Mouse (Mus musculus): Measurements from ENCODE around the gene Glul. TPM values are rescaled to one million over a fixed set of nuclear protein-coding genes. Genes with fewer than 3 reads are reported as not detected.
"Not testable (repeated sequence)": the region's sequence is repeated elsewhere in the genome, so short reads cannot be mapped to it uniquely, and the experiment has no call there.

Glul gene
- total RNA-seq (2017): 78.8 to 92.8 TPM (median 85.8 TPM) in 3 replicates

GRCm38 (mm10) chr1:153899731-153900380, at the start of gene Glul, which contains the start of gene Teddm2:
TSS of gene Glul (plus strand) at chr1:153899944.
TSS of gene Teddm2 (minus strand) at chr1:153900228.
- ATAC-seq (replicated peaks; ENCODE audit: insufficient number of reproducible peaks, low FRiP score, low TSS enrichment, poor library complexity, severe bottlenecking): peak; percentile 89

GRCm38 (mm10) chr1:153852696-153853095, 47.0 kb upstream of the Glul start:
- ATAC-seq (replicated peaks; ENCODE audit: insufficient number of reproducible peaks, low FRiP score, low TSS enrichment, poor library complexity, severe bottlenecking): not testable (repeated sequence)

- ATAC-seq (replicated peaks; ENCODE audit: insufficient number of reproducible peaks, low FRiP score, low TSS enrichment, poor library complexity, severe bottlenecking): no peak
Observed at GRCm38 (mm10) chr1:153855946-153856345, 43.8 kb upstream of the Glul start.

- no peak for ATAC-seq (replicated peaks; ENCODE audit: insufficient number of reproducible peaks, low FRiP score, low TSS enrichment, poor library complexity, severe bottlenecking)
Observed at GRCm38 (mm10) chr1:153874045-153874444, 25.7 kb upstream of the Glul start, which contains the start of gene Teddm1b. TSS of gene Teddm1b (plus strand) at chr1:153874345.

GRCm38 (mm10) chr1:153880391-153880790, 19.4 kb upstream of the Glul start:
- ATAC-seq (replicated peaks; ENCODE audit: insufficient number of reproducible peaks, low FRiP score, low TSS enrichment, poor library complexity, severe bottlenecking): not testable (repeated sequence)

- ATAC-seq (replicated peaks; ENCODE audit: insufficient number of reproducible peaks, low FRiP score, low TSS enrichment, poor library complexity, severe bottlenecking): no peak
Observed at GRCm38 (mm10) chr1:153886024-153886633, 13.6 kb upstream of the Glul start.

GRCm38 (mm10) chr1:153890121-153890520, 9.6 kb upstream of the Glul start:
- ATAC-seq (replicated peaks; ENCODE audit: insufficient number of reproducible peaks, low FRiP score, low TSS enrichment, poor library complexity, severe bottlenecking): no peak

- ATAC-seq (replicated peaks; ENCODE audit: insufficient number of reproducible peaks, low FRiP score, low TSS enrichment, poor library complexity, severe bottlenecking): no peak
Observed at GRCm38 (mm10) chr1:153891442-153891841, 8.3 kb upstream of the Glul start, which contains the start of gene Teddm1a. TSS of gene Teddm1a (plus strand) at chr1:153891742.

GRCm38 (mm10) chr1:153893746-153894145, 6.0 kb upstream of the Glul start:
- no peak for ATAC-seq (replicated peaks; ENCODE audit: insufficient number of reproducible peaks, low FRiP score, low TSS enrichment, poor library complexity, severe bottlenecking)

GRCm38 (mm10) chr1:153894201-153894893, 5.4 kb upstream of the Glul start:
- ATAC-seq (replicated peaks; ENCODE audit: insufficient number of reproducible peaks, low FRiP score, low TSS enrichment, poor library complexity, severe bottlenecking): no peak

- ATAC-seq (replicated peaks; ENCODE audit: insufficient number of reproducible peaks, low FRiP score, low TSS enrichment, poor library complexity, severe bottlenecking): 0 out of 2 replicates have a peak, but pooled peaks have one; percentile 32
Observed at GRCm38 (mm10) chr1:153894979-153895378, 4.8 kb upstream of the Glul start.

GRCm38 (mm10) chr1:153897196-153897595, 2.5 kb upstream of the Glul start:
- no peak for ATAC-seq (replicated peaks; ENCODE audit: insufficient number of reproducible peaks, low FRiP score, low TSS enrichment, poor library complexity, severe bottlenecking)

- ATAC-seq (replicated peaks; ENCODE audit: insufficient number of reproducible peaks, low FRiP score, low TSS enrichment, poor library complexity, severe bottlenecking): no peak
Observed at GRCm38 (mm10) chr1:153898989-153899730, 584 bp upstream of the Glul start.

- no peak for ATAC-seq (replicated peaks; ENCODE audit: insufficient number of reproducible peaks, low FRiP score, low TSS enrichment, poor library complexity, severe bottlenecking)
Observed at GRCm38 (mm10) chr1:153900381-153900780, 637 bp downstream of the Glul start.

GRCm38 (mm10) chr1:153900860-153901730, 1.4 kb downstream of the Glul start:
- no peak for ATAC-seq (replicated peaks; ENCODE audit: insufficient number of reproducible peaks, low FRiP score, low TSS enrichment, poor library complexity, severe bottlenecking)

GRCm38 (mm10) chr1:153903006-153903405, 3.3 kb downstream of the Glul start:
- ATAC-seq (replicated peaks; ENCODE audit: insufficient number of reproducible peaks, low FRiP score, low TSS enrichment, poor library complexity, severe bottlenecking): no peak

- no peak for ATAC-seq (replicated peaks; ENCODE audit: insufficient number of reproducible peaks, low FRiP score, low TSS enrichment, poor library complexity, severe bottlenecking)
Observed at GRCm38 (mm10) chr1:153904236-153904635, 4.5 kb downstream of the Glul start.

- no peak for ATAC-seq (replicated peaks; ENCODE audit: insufficient number of reproducible peaks, low FRiP score, low TSS enrichment, poor library complexity, severe bottlenecking)
Observed at GRCm38 (mm10) chr1:153905884-153906283, 6.1 kb downstream of the Glul start.

Measured in monocyte, adult 5-6 weeks (primary cell).